Mouse (Mus musculus) kidney, adult 2 months (tissue): ENCODE results near the gene Tmem238. TPM values are rescaled to one million over a fixed set of nuclear protein-coding genes. Genes with fewer than 3 reads are reported as not detected.

Experiments used
- DNase-seq: peaks from one replicate; pipeline ENCODE4 v3.0.0; 2021
- H3K27ac ChIP-seq: fragments of 200-500 bp; 2 replicates; pipeline ENCODE4 v1.5.1; 2012; ENCODE audit warnings: low read depth, low read length, control low read depth, inconsistent platforms; ENCODE audit not compliant: insufficient read depth
- H3K27me3 ChIP-seq: fragments of 200-500 bp; replicated peaks from 2 replicates; pipeline ENCODE4 v1.6.1; 2012; ENCODE audit warnings: mild to moderate bottlenecking, moderate library complexity, low read length, inconsistent platforms; ENCODE audit not compliant: control insufficient read depth, insufficient read depth
- H3K36me3 ChIP-seq: fragments of 200-500 bp; 2 replicates; pipeline ENCODE4 v1.6.1; 2012; ENCODE audit warnings: mild to moderate bottlenecking, moderate library complexity, low read length, inconsistent platforms; ENCODE audit not compliant: control insufficient read depth, insufficient read depth
- H3K4me1 ChIP-seq: fragments of 200-500 bp; 2 replicates; pipeline ENCODE4 v1.6.1; 2011; ENCODE audit warnings: low read length; ENCODE audit not compliant: control insufficient read depth, insufficient read depth
- H3K4me3 ChIP-seq: fragments of 200-500 bp; 2 replicates; pipeline ENCODE4 v1.5.1; 2011; ENCODE audit warnings: mild to moderate bottlenecking, low read depth, low read length, control low read depth; ENCODE audit not compliant: insufficient read depth
- CTCF ChIP-seq: fragments of 200-500 bp; conservative IDR thresholded peaks from 2 replicates; pipeline ENCODE4 v1.5.1; 2011; ENCODE audit warnings: low read depth, mild to moderate bottlenecking, control low read depth, low read length, moderate library complexity, mixed read lengths; ENCODE audit not compliant: insufficient read depth, insufficient read length
- POLR2A ChIP-seq: fragments of 200-500 bp; IDR thresholded peaks from one replicate; pipeline ENCODE4 v1.6.1; 2011; ENCODE audit warnings: low read depth, low read length, control low read depth
- WGBS: fragments of 180-500 bp; shearing (Covaris S2); methylation state at CpG from one replicate; pipeline ENCODE4 v1.1.7; 2018; 5-methylcytosine and 5-hydroxymethylcytosine counted together
- polyA plus RNA-seq: library from polyadenylated mRNA; depleted of rRNA; stranded (reverse); fragments of >200 nt; gene quantifications from 2 replicates; pipeline ENCODE4 v1.2.3, GENCODE M21; 2012; rRNA removed

Gene Tmem238
- polyA plus RNA-seq, 1 experiment: 57.8 TPM

DNA sequence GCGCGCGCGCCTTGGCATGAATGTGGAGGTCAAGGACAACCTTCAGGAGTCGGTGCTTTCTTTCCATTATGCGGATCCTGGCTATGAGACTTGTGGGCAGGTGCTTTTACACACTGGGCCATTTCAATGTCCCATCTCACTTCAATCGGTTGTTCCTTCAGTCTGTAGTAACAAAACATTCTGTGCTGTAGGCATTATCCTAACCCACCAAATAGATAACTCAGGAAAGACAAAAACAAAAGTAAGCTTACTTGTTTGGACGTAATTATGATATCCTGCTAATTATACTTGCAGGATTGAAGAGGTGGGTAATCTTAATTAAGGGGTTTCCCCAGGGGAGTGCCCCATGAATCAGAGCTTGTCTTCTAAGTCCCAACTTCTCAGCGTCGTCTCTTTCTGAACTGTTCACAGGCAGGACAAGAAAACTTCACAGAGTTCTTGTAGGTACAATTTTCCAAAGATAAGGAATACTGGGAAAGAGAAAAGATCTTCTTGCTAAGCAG is 50.4 kb downstream of the Tmem238 start:
- no peak for TF ChIP-seq CTCF
- no peak for TF ChIP-seq POLR2A
- Histone ChIP-seq H3K4me3 (peak overlapping the region; percentile 21; the same call in 1 of the 2 replicates), H3K27ac (peak overlapping the region; percentile 14; the same call in 1 of the 2 replicates), H3K4me1 (peaks cover 8% of the 10 kb centered on the region; the same call in 1 of the 2 replicates), H3K27me3 (no peaks in the 10 kb centered on the region), H3K36me3 (no peaks in the 10 kb centered on the region; the same call in 1 of the 2 replicates)
- DNase-seq: no peak
- 53% methylated on average over 10 of the region's 10 CpGs for WGBS

Other genes with a start within 250 kb of the Tmem238 start
- gene Syt5, start 242.1 kb downstream of the Tmem238 start, polyA plus RNA-seq: 0.55 and 1.0 TPM in 2 replicates
- 0.22 and 0.24 TPM in 2 replicates for gene Ptprh, start 185.6 kb downstream of the Tmem238 start, polyA plus RNA-seq
- gene Tmem86b, start 158.2 kb downstream of the Tmem238 start, polyA plus RNA-seq: 83.0 and 86.5 TPM in 2 replicates
- gene Ppp6r1, start 130.6 kb downstream of the Tmem238 start, polyA plus RNA-seq: 103 and 109 TPM in 2 replicates
- 36.6 and 39.4 TPM in 2 replicates for gene Hspbp1, start 104.6 kb downstream of the Tmem238 start, polyA plus RNA-seq
- gene Brsk1, start 99.1 kb downstream of the Tmem238 start, polyA plus RNA-seq: 1.7 and 2.3 TPM in 2 replicates
- gene Tmem150b, start 64.4 kb downstream of the Tmem238 start, polyA plus RNA-seq: 0.57 and 0.59 TPM in 2 replicates
- gene Kmt5c, start 49.5 kb downstream of the Tmem238 start, polyA plus RNA-seq: 83.2 and 101 TPM in 2 replicates
- 62.7 and 84.5 TPM in 2 replicates for gene Cox6b2, start 36.6 kb downstream of the Tmem238 start, polyA plus RNA-seq
- 0.08 and 0.09 TPM in 2 replicates for gene Fam71e2, start 18.4 kb downstream of the Tmem238 start, polyA plus RNA-seq
- gene Il11, start 6.8 kb downstream of the Tmem238 start, polyA plus RNA-seq: 0.13 and 0.24 TPM in 2 replicates
- 0.31 TPM in 1 of 2 replicates, not detected in the other for gene Tmem190, start 6.7 kb downstream of the Tmem238 start, polyA plus RNA-seq
- gene Rpl28, start 3.2 kb upstream of the Tmem238 start, polyA plus RNA-seq: 340 and 597 TPM in 2 replicates
- 240 and 301 TPM in 2 replicates for gene Ube2s, start 22.9 kb upstream of the Tmem238 start, polyA plus RNA-seq
- 14.1 and 17.3 TPM in 2 replicates for gene Shisa7, start 55.0 kb upstream of the Tmem238 start, polyA plus RNA-seq
- 41.1 and 47.9 TPM in 2 replicates for gene Isoc2b, start 80.6 kb upstream of the Tmem238 start, polyA plus RNA-seq
- 174 and 182 TPM in 2 replicates for gene Isoc2a, start 87.5 kb upstream of the Tmem238 start, polyA plus RNA-seq
- 0.16 TPM in 1 of 2 replicates, not detected in the other for gene Gm36210, start 116.9 kb upstream of the Tmem238 start, polyA plus RNA-seq
- 12.6 and 14.4 TPM in 2 replicates for gene Zfp628, start 125.6 kb upstream of the Tmem238 start, polyA plus RNA-seq
- 5.5 and 5.7 TPM in 2 replicates for gene Nat14, start 132.4 kb upstream of the Tmem238 start, polyA plus RNA-seq
- 1.8 and 2.1 TPM in 2 replicates for gene Ssc5d, start 136.1 kb upstream of the Tmem238 start, polyA plus RNA-seq
- 0.11 and 1.6 TPM in 2 replicates for gene Sbk2, start 174.8 kb upstream of the Tmem238 start, polyA plus RNA-seq
- 0.14 and 0.19 TPM in 2 replicates for gene Sbk3, start 181.5 kb upstream of the Tmem238 start, polyA plus RNA-seq
- gene Zfp579, start 206.5 kb upstream of the Tmem238 start, polyA plus RNA-seq: 49.9 and 55.2 TPM in 2 replicates
- 35.7 and 49.6 TPM in 2 replicates for gene Zfp524, start 224.8 kb upstream of the Tmem238 start, polyA plus RNA-seq
- gene Fiz1, start 225.0 kb upstream of the Tmem238 start, polyA plus RNA-seq: 25.4 and 27.5 TPM in 2 replicates
- gene Gm44973, start 225.8 kb upstream of the Tmem238 start, polyA plus RNA-seq: 0.14 TPM in 1 of 2 replicates, not detected in the other
- 21.3 and 25.1 TPM in 2 replicates for gene Zfp865, start 230.7 kb upstream of the Tmem238 start, polyA plus RNA-seq
- gene Ccdc106, start 230.9 kb upstream of the Tmem238 start, polyA plus RNA-seq: 2.3 and 3.0 TPM in 2 replicates
- gene 4632433K11Rik, start 244.5 kb upstream of the Tmem238 start, polyA plus RNA-seq: not detected in 2 replicates
- 6.4 and 6.8 TPM in 2 replicates for gene Zfp784, start 248.8 kb upstream of the Tmem238 start, polyA plus RNA-seq